19 mouse cellular contexts compared by ENCODE assay signal in genomic region chr7:132843152-132843551, GRCm38 (mm10).
"Had no signal": no experiment of that assay in that cellular context is flagged by ENCODE, and none has a peak within 500 bp of the region (broad histone marks: within the 10 kb centered on the region; RNA-seq: fewer than 3 reads in every experiment).

No protein-coding gene starts in this region.

- ATAC-seq: liver, embryonic 12.5 days; midbrain, embryonic 15.5 days had no signal

- H3K4me2 ChIP-seq: limb, embryonic 13.5 days; liver, embryonic 12.5 days; liver, embryonic 15.5 days; midbrain, embryonic 12.5 days; midbrain, embryonic 15.5 days; neural tube, embryonic 13.5 days had no signal

- H3K4me3 ChIP-seq: layer of hippocampus, adult 2 months; limb, embryonic 10.5 days; limb, embryonic 13.5 days; liver, embryonic 12.5 days; liver, embryonic 15.5 days; midbrain, embryonic 12.5 days; midbrain, embryonic 15.5 days; neural tube, embryonic 13.5 days had no signal

- H3K4me1 ChIP-seq: limb, embryonic 10.5 days; limb, embryonic 13.5 days; liver, embryonic 12.5 days; liver, embryonic 15.5 days; midbrain, embryonic 12.5 days; midbrain, embryonic 15.5 days; neural tube, embryonic 13.5 days had no signal

- H3K9me3 ChIP-seq: limb, embryonic 10.5 days; limb, embryonic 13.5 days; liver, embryonic 12.5 days; liver, embryonic 15.5 days; midbrain, embryonic 12.5 days; midbrain, embryonic 15.5 days; neural tube, embryonic 13.5 days had no signal

- H3K27me3 ChIP-seq: limb, embryonic 13.5 days; liver, embryonic 12.5 days; liver, embryonic 15.5 days; midbrain, embryonic 12.5 days; midbrain, embryonic 15.5 days; neural tube, embryonic 13.5 days had no signal

- H3K27ac ChIP-seq: kidney, postnatal 0 days; layer of hippocampus, adult 2 months; limb, embryonic 10.5 days; limb, embryonic 13.5 days; liver, embryonic 12.5 days; liver, embryonic 15.5 days; macrophage; midbrain, embryonic 12.5 days; midbrain, embryonic 15.5 days; neural tube, embryonic 13.5 days had no signal

- H3K9ac ChIP-seq: limb, embryonic 13.5 days; liver, embryonic 12.5 days; liver, embryonic 15.5 days; midbrain, embryonic 12.5 days; midbrain, embryonic 15.5 days; neural tube, embryonic 13.5 days had no signal

- DNase-seq: kidney, adult 2 months; kidney, postnatal 25 days; layer of hippocampus, adult 9-11 months; liver; lung, postnatal 14 days; retina, postnatal 1 day; right cerebral cortex, postnatal 25 days; thymus, adult 18-20 months; thymus, postnatal 25 days had no signal
